Mouse (Mus musculus) forebrain, embryonic 14.5 days (tissue): ENCODE data around the gene Zfp606. TPM values are rescaled to one million over a fixed set of nuclear protein-coding genes. Genes with fewer than 3 reads are reported as not detected.

ENCODE experiments used
- ATAC-seq: fragments of 200-750 bp; cut with Nextera tagmentation; 2 replicates; pipeline ENCODE4 v1.8.0; 2017; ENCODE audit warnings: mild to moderate bottlenecking, moderate library complexity
- DNase-seq: peaks from one replicate; pipeline ENCODE4 v3.0.0-alpha.2; 2015; ENCODE audit warnings: low spot score
- H3K27ac ChIP-seq: fragments of 300-500 bp; sonication (generic); 2 replicates; pipeline ENCODE4 v1.5.1; 2014; ENCODE audit warnings: low read depth, mild to moderate bottlenecking, control low read depth, low read length, moderate library complexity
- H3K27me3 ChIP-seq: fragments of 300-500 bp; sonication (generic); replicated peaks from 2 replicates; pipeline ENCODE4 v1.6.1; 2014; ENCODE audit warnings: low read length, control low read depth, mixed read lengths; ENCODE audit not compliant: control insufficient read depth, insufficient read depth
- H3K36me3 ChIP-seq: fragments of 300-500 bp; sonication (generic); 2 replicates; pipeline ENCODE4 v1.6.1; 2014; ENCODE audit warnings: low read length, control low read depth; ENCODE audit not compliant: control insufficient read depth, insufficient read depth
- H3K4me1 ChIP-seq: fragments of 300-500 bp; sonication (generic); 2 replicates; pipeline ENCODE4 v1.6.1; 2014; ENCODE audit warnings: antibody characterized with exemption, low read length, control low read depth; ENCODE audit not compliant: control insufficient read depth, insufficient read depth
- H3K4me2 ChIP-seq: fragments of 300-500 bp; sonication (generic); 2 replicates; pipeline ENCODE4 v1.6.1; 2014; ENCODE audit warnings: mild to moderate bottlenecking, control low read depth, low read length
- H3K4me3 ChIP-seq: fragments of 300-500 bp; sonication (generic); 2 replicates; pipeline ENCODE4 v1.5.1; 2014; ENCODE audit warnings: low read depth, low read length, control low read depth
- H3K9ac ChIP-seq: fragments of 300-500 bp; sonication (generic); 2 replicates; pipeline ENCODE4 v1.6.1; 2014; ENCODE audit warnings: mild to moderate bottlenecking, low read length, control low read depth, moderate library complexity
- H3K9me3 ChIP-seq: fragments of 300-500 bp; sonication (generic); replicated peaks from 2 replicates; pipeline ENCODE4 v1.6.1; 2016; ENCODE audit warnings: low read length, control low read depth, mixed read lengths; ENCODE audit not compliant: control insufficient read depth
- WGBS: fragments of 180-500 bp; shearing (Covaris S2); extraction: QIAGEN DNeasy Blood & Tissue Kit; methylation state at CpG from one replicate; pipeline ENCODE4 v1.1.7; 2014; 5-methylcytosine and 5-hydroxymethylcytosine counted together
- polyA plus RNA-seq: library from polyadenylated mRNA; unstranded; fragments of >200 nt; fragmentation: Nextera tagmentation; extraction: Ambion mirVana; gene quantifications from 2 replicates; pipeline ENCODE4 v1.2.1, GENCODE M21; 2014

The Zfp606 gene
- 52.7 and 63.7 TPM in 2 replicates for polyA plus RNA-seq

- under 1% methylated on average over 53 of the region's 53 CpGs for WGBS
- DNase-seq = peak; percentile 97
- Histone ChIP-seq H3K27me3 (no peaks in the 10 kb centered on the region), H3K9ac (peak within 1 kb of the TSS; percentile 92), H3K4me1 (no peaks in the 10 kb centered on the region), H3K4me3 (peak within 1 kb of the TSS; percentile 62), H3K9me3 (peaks cover 12% of the 10 kb centered on the region; the same call in 1 of the 2 replicates), H3K36me3 (peaks cover 32% of the 10 kb centered on the region), H3K27ac (peak within 1 kb of the TSS; percentile 74), H3K4me2 (peak within 1 kb of the TSS; percentile 55)
- ATAC-seq = peak; percentile 98
These were observed at the start of gene Zfp606 for GRCm38 (mm10) chr7:12478158-12479008. Gene Zfp606, plus strand, starts transcription at chr7:12478293.

- ATAC-seq (peak; percentile 3; the same call in 1 of the 2 replicates), DNase-seq (peak; percentile 55)
- Histone ChIP-seq H3K9ac (peak overlapping the region; percentile 92), H3K4me1 (no peaks in the 10 kb centered on the region), H3K36me3 (peaks cover 38% of the 10 kb centered on the region), H3K9me3 (peaks cover 16% of the 10 kb centered on the region; the same call in 1 of the 2 replicates), H3K4me2 (peak overlapping the region; percentile 55), H3K4me3 (peak overlapping the region; percentile 62), H3K27ac (peak overlapping the region; percentile 74; the same call in 1 of the 2 replicates), H3K27me3 (no peaks in the 10 kb centered on the region)
- 0% methylated on average over 8 of the region's 8 CpGs for WGBS
These were observed 885 bp downstream of the Zfp606 start for GRCm38 (mm10) chr7:12479009-12479346.

- Histone ChIP-seq H3K4me2 (peak overlapping the region; percentile 55), H3K9me3 (peaks cover 21% of the 10 kb centered on the region; the same call in 1 of the 2 replicates), H3K27me3 (no peaks in the 10 kb centered on the region), H3K4me1 (no peaks in the 10 kb centered on the region), H3K36me3 (peaks cover 44% of the 10 kb centered on the region), H3K27ac (no peak overlapping the region), H3K4me3 (peak overlapping the region; percentile 62), H3K9ac (peak overlapping the region; percentile 92)
- WGBS = 58% methylated on average over 4 of the region's 4 CpGs
- ATAC-seq (no peak), DNase-seq (no peak)
These were observed 1.4 kb downstream of the Zfp606 start for GRCm38 (mm10) chr7:12479525-12479924.

GRCm38 (mm10) chr7:12483771-12484170, 5.7 kb downstream of the Zfp606 start:
- H3K27me3 ChIP-seq = no peaks in the 10 kb centered on the region
- H3K4me3 ChIP-seq = no peak overlapping the region
- DNase-seq (no peak), ATAC-seq (no peak)
- H3K27ac ChIP-seq = no peak overlapping the region
- H3K36me3 ChIP-seq = peaks cover 86% of the 10 kb centered on the region
- no peak overlapping the region for H3K4me2 ChIP-seq
- 86% methylated on average over 6 of the region's 6 CpGs for WGBS
- no peaks in the 10 kb centered on the region for H3K4me1 ChIP-seq
- peaks cover 61% of the 10 kb centered on the region for H3K9me3 ChIP-seq
- no peak overlapping the region for H3K9ac ChIP-seq

- DNase-seq = no peak
- Histone ChIP-seq H3K36me3 (peaks cover 98% of the 10 kb centered on the region), H3K4me3 (no peak overlapping the region), H3K27me3 (no peaks in the 10 kb centered on the region), H3K9me3 (peaks cover 76% of the 10 kb centered on the region), H3K27ac (no peak overlapping the region), H3K4me2 (no peak overlapping the region), H3K9ac (no peak overlapping the region), H3K4me1 (no peaks in the 10 kb centered on the region)
- no peak for ATAC-seq
- 93% methylated on average over 1 of the region's 1 CpGs for WGBS
These were observed 7.9 kb downstream of the Zfp606 start for GRCm38 (mm10) chr7:12485956-12486355.

GRCm38 (mm10) chr7:12486691-12487090, 8.6 kb downstream of the Zfp606 start:
- Histone ChIP-seq H3K27ac (no peak overlapping the region), H3K4me2 (no peak overlapping the region), H3K9me3 (peaks cover 76% of the 10 kb centered on the region), H3K4me3 (no peak overlapping the region), H3K36me3 (peaks cover 98% of the 10 kb centered on the region), H3K27me3 (no peaks in the 10 kb centered on the region), H3K4me1 (no peaks in the 10 kb centered on the region), H3K9ac (no peak overlapping the region)
- ATAC-seq (no peak), DNase-seq (no peak)

- ATAC-seq = no peak
- WGBS = 64% methylated on average over 1 of the region's 1 CpGs
- H3K4me1 ChIP-seq = no peaks in the 10 kb centered on the region
- H3K27ac ChIP-seq = no peak overlapping the region
- H3K9ac ChIP-seq = no peak overlapping the region
- DNase-seq = no peak
- 0 out of 2 replicates have a peak, but pooled peaks cover 5% of the 10 kb centered on the region for H3K9me3 ChIP-seq
- no peak overlapping the region for H3K4me3 ChIP-seq
- no peaks in the 10 kb centered on the region for H3K36me3 ChIP-seq
- H3K27me3 ChIP-seq = no peaks in the 10 kb centered on the region
- no peak overlapping the region for H3K4me2 ChIP-seq
These were observed 32.8 kb downstream of the Zfp606 start for GRCm38 (mm10) chr7:12510913-12511312.

- Histone ChIP-seq H3K9ac (no peak within 1 kb of the TSS), H3K27me3 (no peaks in the 10 kb centered on the region), H3K27ac (no peak within 1 kb of the TSS), H3K4me2 (no peak within 1 kb of the TSS), H3K36me3 (no peaks in the 10 kb centered on the region), H3K9me3 (0 out of 2 replicates have a peak, but pooled peaks cover 5% of the 10 kb centered on the region), H3K4me1 (no peaks in the 10 kb centered on the region), H3K4me3 (no peak within 1 kb of the TSS)
- DNase-seq = no peak
- WGBS = 71% methylated on average over 2 of the region's 2 CpGs
- no peak for ATAC-seq
These were observed 34.1 kb downstream of the Zfp606 start, which contains the start of gene 2900092C05Rik for GRCm38 (mm10) chr7:12512217-12512616. Gene 2900092C05Rik, plus strand, starts transcription at chr7:12512517.
